Mouse (Mus musculus) bone marrow, adult 2 months (tissue): Measurements from ENCODE around the gene Miip.

ENCODE experiments used
- CTCF ChIP-seq: fragments of 200-500 bp; IDR thresholded peaks from 2 replicates; pipeline ENCODE4 v1.5.1; 2011; ENCODE audit warnings: low read length, control low read depth; ENCODE audit not compliant: control insufficient read depth, insufficient read depth
- POLR2A ChIP-seq: fragments of 200-500 bp; IDR thresholded peaks from 2 replicates; pipeline ENCODE4 v1.6.1; 2011; ENCODE audit warnings: low read depth, mild to moderate bottlenecking, control low read depth, low read length, borderline replicate concordance; ENCODE audit not compliant: control insufficient read depth

GRCm38 (mm10) chr4:147848584-147848991 lies 20.0 kb downstream of the Miip start:
- TF ChIP-seq CTCF (no peak), POLR2A (no peak)
